Mouse (Mus musculus): ENCODE measurements around the gene Iqcf1.

GRCm38 (mm10) chr9:106472321-106472720 lies 27.4 kb upstream of the Iqcf1 start:
- no peak for TF ChIP-seq CTCF (IDR thresholded peaks at IDR 0.05; ENCODE audit: extremely low read depth, insufficient read depth, low read length)
- TF ChIP-seq POLR2A (IDR thresholded peaks at IDR 0.05; ENCODE audit: extremely low read depth, insufficient read depth, low read length): no peak
